Mouse (Mus musculus) megakaryocyte, adult 5-6 weeks (primary cell): Measurements from ENCODE around the gene Sstr3. TPM values are rescaled to one million over a fixed set of nuclear protein-coding genes. Genes with fewer than 3 reads are reported as not detected.

ENCODE experiments used
- ATAC-seq: 2 replicates; pipeline ENCODE4 v1.8.0; 2016; ENCODE audit warnings: mild to moderate bottlenecking, inconsistent platforms; ENCODE audit not compliant: poor library complexity, severe bottlenecking
- total RNA-seq, 2 experiments: library from RNA; stranded (forward) in 1 of 2; stranded (reverse) in 1 of 2; fragments of 153-499, 151-499 nt in 1 of 2; fragments of 221-1000, 200-1000 nt in 1 of 2; gene quantifications; 2 replicates each; pipeline versions ENCODE4 v1.2.3 to v1.2.4; 2015 to 2017

Sstr3 gene
- total RNA-seq, 2 experiments from 2014 or later, result 0.02 TPM; not detected in 1

DNA sequence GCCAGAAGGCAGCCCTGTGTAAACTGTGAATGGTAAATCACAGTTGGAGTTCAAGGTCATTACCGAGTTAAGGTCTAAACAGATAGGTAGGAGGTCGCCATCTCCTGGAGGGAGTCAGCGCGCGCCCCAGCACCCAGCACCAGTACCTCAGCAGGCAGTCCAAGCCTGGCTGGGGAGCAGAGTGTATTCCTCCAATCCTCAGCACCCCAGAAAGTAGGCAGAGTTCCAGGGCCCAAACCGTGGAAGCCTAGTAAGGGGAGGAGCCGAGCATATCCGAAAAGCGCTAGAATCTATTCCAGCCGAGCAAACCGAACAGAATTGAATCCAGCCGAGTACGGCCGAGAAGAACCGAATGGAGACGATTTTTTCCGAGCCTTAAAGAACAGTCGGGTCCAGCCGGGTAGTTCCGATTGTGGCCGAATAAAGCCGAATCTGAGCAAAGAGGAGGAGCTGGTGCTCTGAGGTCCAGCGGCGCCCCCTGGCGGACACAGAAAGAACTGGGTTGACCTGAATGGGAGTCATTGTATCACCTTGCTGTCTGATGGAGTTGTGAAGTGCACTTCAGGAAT, 12.5 kb downstream of the Sstr3 start:
- peak; percentile 90 for ATAC-seq

DNA sequence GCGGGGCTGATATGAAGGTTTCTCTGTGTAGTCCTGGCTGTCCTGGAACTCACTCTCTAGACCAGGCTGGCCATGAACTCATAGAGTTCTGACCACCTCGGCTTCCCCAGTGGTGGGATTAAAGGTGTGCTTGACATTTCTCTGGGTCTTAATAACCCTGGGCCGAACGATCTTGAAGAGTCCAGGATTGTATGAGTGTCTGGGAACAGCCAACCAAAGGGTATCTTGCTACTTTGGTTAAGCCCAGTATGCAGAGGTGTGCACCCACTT, 13.1 kb downstream of the Sstr3 start:
- ATAC-seq, result no peak

GRCm38 (mm10) chr15:78530671-78531450, 13.6 kb downstream of the Sstr3 start, which contains the start of gene C1qtnf6:
TSS of gene C1qtnf6 (minus strand) at chr15:78531416.
- ATAC-seq, result no peak

DNA sequence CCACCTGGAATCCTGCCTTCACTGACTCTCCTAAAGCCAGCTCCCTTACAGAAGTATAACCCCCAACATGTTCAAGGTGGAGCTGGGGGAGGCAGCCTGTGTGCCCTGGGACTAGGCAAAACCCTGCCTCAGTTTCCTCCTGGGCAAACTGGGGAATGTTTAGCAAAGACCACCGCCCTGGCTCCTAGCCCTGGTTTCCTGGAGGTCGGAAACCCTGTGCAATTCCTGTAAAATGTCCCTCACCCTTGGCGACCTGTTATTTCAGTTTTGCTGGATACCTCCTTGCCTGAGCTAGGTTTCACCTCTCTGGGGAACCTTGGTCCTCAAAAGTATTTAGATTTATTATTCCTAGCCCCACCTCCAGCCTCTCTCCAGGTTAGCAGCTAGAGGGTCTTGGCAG, 14.3 kb downstream of the Sstr3 start:
- no peak for ATAC-seq

- ATAC-seq, result no peak
These were observed 15.0 kb downstream of the Sstr3 start for GRCm38 (mm10) chr15:78529428-78529990.

- ATAC-seq, result no peak
These were observed 15.6 kb downstream of the Sstr3 start for GRCm38 (mm10) chr15:78528726-78529411.

GRCm38 (mm10) chr15:78527973-78528372, 16.5 kb downstream of the Sstr3 start:
- ATAC-seq, result peak; percentile 31; the same call in 1 of the 2 replicates

DNA sequence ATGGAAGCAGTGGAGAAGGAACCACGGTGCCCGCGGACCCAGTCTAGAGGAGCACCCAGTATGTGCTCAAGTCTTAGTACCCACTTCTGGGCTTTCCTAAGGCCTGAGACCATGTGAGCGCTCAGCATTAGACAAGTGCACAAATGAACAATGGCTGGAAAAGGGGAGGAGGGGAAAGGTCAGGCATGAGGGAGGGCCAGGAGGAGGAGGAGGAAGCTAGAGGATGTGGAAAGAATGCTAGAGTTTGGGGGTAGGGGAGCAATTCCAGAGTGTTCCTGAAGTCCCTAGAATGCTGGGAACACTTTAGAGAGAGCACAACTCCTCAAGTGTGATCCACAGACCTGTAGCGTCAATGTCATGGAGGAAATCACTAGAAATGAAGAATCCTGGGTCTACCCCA, 20.3 kb downstream of the Sstr3 start:
- ATAC-seq, result no peak

DNA sequence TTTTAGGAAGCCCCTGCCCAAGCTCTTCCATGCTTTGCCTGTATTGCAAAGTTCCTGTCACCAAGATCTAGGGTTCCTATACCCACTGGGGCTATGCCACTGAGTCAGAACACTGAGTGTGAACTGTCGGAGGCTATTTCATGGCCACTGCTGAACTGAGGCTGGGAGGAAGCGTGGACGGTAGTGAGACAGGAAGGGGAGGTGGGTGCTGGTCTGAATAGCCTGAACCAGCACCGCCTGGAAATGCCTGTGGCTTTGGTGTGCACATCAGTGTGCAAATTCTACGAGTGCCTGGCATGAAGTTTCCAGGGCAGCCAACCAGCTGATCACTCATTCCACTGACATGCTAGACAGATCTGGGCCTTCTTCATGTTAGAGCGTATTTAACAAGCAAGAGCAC, 22.6 kb downstream of the Sstr3 start:
- no peak for ATAC-seq

GRCm38 (mm10) chr15:78521331-78521730, 23.2 kb downstream of the Sstr3 start:
- ATAC-seq, result no peak

GRCm38 (mm10) chr15:78520112-78520715, 24.3 kb downstream of the Sstr3 start:
- ATAC-seq, result peak; percentile 39; the same call in 1 of the 2 replicates

GRCm38 (mm10) chr15:78518221-78518620, 26.3 kb downstream of the Sstr3 start:
- no peak for ATAC-seq

DNA sequence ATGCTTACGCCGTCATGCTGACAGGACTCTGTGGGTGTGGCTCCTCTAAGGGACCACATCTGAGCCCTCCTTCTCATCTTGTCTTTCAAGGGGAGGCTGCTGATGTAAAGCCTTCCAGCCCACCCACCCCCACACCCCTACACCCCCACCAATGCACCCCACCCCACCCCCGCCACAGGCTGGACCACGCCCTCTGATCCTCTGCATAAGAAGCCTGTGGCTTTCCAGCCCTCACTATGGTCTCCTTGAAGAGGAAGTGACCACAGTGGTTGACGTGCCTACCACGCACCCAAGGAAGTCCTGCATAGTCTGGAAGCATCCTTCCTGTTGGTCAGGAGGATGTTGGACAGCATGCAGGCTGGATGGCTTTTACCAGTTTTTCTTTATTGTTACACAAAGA, 28.7 kb downstream of the Sstr3 start:
- peak; percentile 56 for ATAC-seq

DNA sequence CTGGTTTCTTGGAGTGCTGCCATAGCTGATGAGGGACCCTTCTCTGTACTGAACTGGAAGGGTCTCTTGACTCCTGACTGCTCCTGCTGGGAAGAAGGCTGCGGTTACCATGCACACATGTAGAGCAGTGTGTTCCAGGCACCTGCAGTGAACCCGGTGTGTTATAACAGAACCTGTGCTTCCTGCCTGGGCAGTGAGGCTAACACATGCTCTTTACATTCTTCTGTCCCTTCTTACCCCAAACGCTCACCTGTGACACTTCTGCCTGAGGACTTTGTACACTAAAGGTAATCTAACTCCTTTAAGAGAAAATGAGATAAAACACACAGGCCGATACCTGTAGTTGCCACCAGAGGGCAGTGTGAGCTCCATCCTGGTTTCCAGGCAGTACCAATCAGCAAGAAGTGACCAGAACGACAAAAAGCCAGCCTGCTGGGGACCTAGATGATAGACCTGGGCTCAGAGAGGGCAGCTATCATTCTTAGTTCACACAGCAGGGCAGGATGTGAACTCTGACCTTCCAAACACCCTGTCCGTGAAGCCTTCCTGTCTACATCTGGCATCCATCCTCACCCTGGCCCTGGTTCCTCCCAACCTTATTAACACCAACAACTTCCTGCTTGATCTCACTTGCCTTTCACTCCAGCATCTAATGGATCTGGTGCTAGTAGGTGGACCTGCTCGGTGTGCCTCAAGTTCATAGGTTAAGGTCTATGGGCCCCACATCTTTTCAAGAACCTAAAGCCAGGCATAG, 29.9 kb downstream of the Sstr3 start:
- ATAC-seq, result peak; percentile 61

GRCm38 (mm10) chr15:78513019-78513418, 31.5 kb downstream of the Sstr3 start:
- ATAC-seq, result no peak

- 0 out of 2 replicates have a peak, but pooled peaks have one; percentile 12 for ATAC-seq
These were observed 32.5 kb downstream of the Sstr3 start for GRCm38 (mm10) chr15:78511951-78512350.

GRCm38 (mm10) chr15:78510736-78511135, 33.7 kb downstream of the Sstr3 start:
- ATAC-seq, result no peak

DNA sequence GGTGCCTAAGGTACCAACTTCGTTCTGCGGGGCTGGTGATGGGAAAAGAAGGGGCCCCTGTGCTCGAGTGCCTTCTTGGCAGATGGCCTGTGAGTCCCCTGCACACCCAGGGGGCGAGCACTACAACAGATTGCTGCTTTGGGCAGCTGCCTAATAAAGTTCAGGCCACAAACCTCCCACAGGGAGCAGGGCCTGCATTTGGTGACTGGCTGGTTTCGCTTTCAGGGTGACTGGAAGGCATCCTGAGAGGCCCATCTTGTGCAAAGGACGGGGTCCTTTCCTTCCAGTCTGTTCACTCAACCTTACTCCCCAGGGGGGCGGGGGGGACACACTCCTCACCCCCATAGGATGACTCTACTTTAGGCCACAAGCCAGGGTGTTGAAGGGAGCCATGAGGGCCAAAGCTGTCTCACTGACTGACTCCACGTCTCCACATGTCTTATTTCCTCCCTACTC, 34.3 kb downstream of the Sstr3 start:
- ATAC-seq, result 0 out of 2 replicates have a peak, but pooled peaks have one; percentile 11

GRCm38 (mm10) chr15:78509297-78509899, 35.1 kb downstream of the Sstr3 start:
- no peak for ATAC-seq

DNA sequence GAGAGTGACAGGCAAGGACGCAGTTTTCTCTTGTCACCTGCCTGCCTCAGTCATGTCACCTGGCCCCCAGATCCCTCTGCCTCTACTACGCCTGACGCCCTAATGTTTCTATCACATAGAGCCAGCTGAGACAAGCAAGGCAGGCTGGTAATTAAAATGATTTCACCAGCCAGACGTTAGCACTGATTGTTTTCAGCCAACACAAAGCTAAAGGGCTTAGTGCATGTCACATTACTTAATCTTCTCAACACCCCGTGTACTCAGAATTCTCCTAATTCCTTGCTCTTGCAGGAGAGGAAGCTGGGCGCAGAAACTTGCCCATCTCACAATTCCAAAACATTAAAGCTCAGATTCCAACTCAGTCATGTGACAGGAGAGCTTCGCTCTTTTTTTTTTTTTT, 36.0 kb downstream of the Sstr3 start:
- no peak for ATAC-seq
